Mouse (Mus musculus) limb, embryonic 12.5 days (tissue): Measurements from ENCODE around the gene Galnt13. TPM values are rescaled to one million over a fixed set of nuclear protein-coding genes. Genes with fewer than 3 reads are reported as not detected.

Source experiments
- ATAC-seq: fragments of 200-750 bp; cut with Nextera tagmentation; 2 replicates; pipeline ENCODE4 v1.8.0; 2017; ENCODE audit warnings: low read depth, moderate TSS enrichment; ENCODE audit not compliant: insufficient number of reproducible peaks, insufficient read depth, low FRiP score, low TSS enrichment
- H3K27ac ChIP-seq: fragments of 300-500 bp; sonication (generic); 2 replicates; pipeline ENCODE4 v1.5.1; 2016; ENCODE audit warnings: mild to moderate bottlenecking, moderate library complexity
- H3K27me3 ChIP-seq: fragments of 300-500 bp; sonication (generic); 2 replicates; pipeline ENCODE4 v1.6.1; 2016; ENCODE audit warnings: mild to moderate bottlenecking, moderate library complexity
- H3K36me3 ChIP-seq: fragments of 300-500 bp; sonication (generic); 2 replicates; pipeline ENCODE4 v1.6.1; 2016; ENCODE audit warnings: mild to moderate bottlenecking, moderate library complexity
- H3K4me1 ChIP-seq: fragments of 300-500 bp; sonication (generic); replicated peaks from 2 replicates; pipeline ENCODE4 v1.6.1; 2016
- H3K4me2 ChIP-seq: fragments of 300-500 bp; sonication (generic); 2 replicates; pipeline ENCODE4 v1.6.1; 2016; ENCODE audit warnings: mild to moderate bottlenecking, moderate library complexity
- H3K4me3 ChIP-seq: fragments of 300-500 bp; sonication (generic); replicated peaks from 2 replicates; pipeline ENCODE4 v1.5.1; 2016; ENCODE audit warnings: mild to moderate bottlenecking
- H3K9ac ChIP-seq: fragments of 300-500 bp; sonication (generic); replicated peaks from 2 replicates; pipeline ENCODE4 v1.6.1; 2016; ENCODE audit warnings: mild to moderate bottlenecking, moderate library complexity
- H3K9me3 ChIP-seq: fragments of 300-500 bp; sonication (generic); 2 replicates; pipeline ENCODE4 v1.6.1; 2016; ENCODE audit warnings: mild to moderate bottlenecking, moderate library complexity
- WGBS: fragments of 180-500 bp; shearing (Covaris S2); methylation state at CpG from one replicate; pipeline ENCODE4 v1.1.7; 2016; 5-methylcytosine and 5-hydroxymethylcytosine counted together
- polyA plus RNA-seq: library from polyadenylated mRNA; unstranded; fragments of >200 nt; fragmentation: Nextera tagmentation; extraction: Ambion mirVana; gene quantifications from 2 replicates; pipeline ENCODE4 v1.2.1, GENCODE M21; 2016

Gene Galnt13
- polyA plus RNA-seq, 1 experiment from 2014 or later = 0.93 TPM

DNA sequence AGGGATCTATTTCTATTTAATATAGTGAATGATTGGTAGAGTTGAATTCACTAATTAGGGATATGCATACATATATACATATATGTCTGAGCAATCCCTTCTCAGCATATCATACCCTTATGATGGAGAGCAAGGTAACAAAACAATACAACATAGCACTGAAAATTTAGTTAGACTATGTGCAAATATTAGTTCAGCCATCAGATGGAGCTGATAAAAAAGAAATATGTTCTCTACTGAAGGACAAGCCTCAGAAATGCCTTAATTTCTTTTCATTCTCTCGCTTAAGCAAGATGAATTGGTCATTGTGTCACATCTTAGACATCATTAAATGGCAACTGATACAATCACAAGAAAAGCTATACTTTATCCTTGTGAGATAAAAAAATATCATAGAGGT is 663.0 kb downstream of the Galnt13 start:
- WGBS = 80% methylated on average over 1 of the region's 1 CpGs

DNA sequence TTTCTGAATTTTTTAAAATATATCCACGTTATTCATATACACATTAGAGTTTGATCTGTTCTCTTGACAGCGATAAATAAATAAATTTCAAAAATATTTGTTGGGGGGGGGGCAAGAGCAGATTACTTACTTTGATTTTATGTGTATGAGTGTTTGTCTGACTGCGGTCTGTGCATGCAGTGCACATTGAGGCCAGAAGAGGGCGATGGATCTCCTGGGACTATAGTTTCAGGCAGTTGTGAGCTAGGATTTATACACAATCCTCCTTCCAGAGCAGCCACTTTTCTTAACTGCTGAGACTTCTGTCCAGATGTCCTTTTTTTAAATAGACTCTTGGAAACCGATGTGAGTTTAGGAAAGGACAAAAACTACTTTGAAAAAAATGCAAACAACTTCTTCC is 665.2 kb downstream of the Galnt13 start:
- 63% methylated on average over 5 of the region's 5 CpGs for WGBS
- no peak overlapping the region for H3K9ac ChIP-seq
- no peaks in the 10 kb centered on the region for H3K9me3 ChIP-seq
- no peak overlapping the region for H3K4me2 ChIP-seq
- no peaks in the 10 kb centered on the region for H3K36me3 ChIP-seq
- no peak for ATAC-seq
- H3K27ac ChIP-seq = no peak overlapping the region
- no peaks in the 10 kb centered on the region for H3K4me1 ChIP-seq
- no peaks in the 10 kb centered on the region for H3K27me3 ChIP-seq
- no peak overlapping the region for H3K4me3 ChIP-seq

More for the DNA sequence above, 663.0 kb downstream of the Galnt13 start:
- H3K4me2 ChIP-seq = no peak overlapping the region
- H3K27ac ChIP-seq = no peak overlapping the region
- no peaks in the 10 kb centered on the region for H3K4me1 ChIP-seq
- H3K27me3 ChIP-seq = no peaks in the 10 kb centered on the region
- no peak overlapping the region for H3K4me3 ChIP-seq
- H3K36me3 ChIP-seq = no peaks in the 10 kb centered on the region
- no peaks in the 10 kb centered on the region for H3K9me3 ChIP-seq
- no peak for ATAC-seq
- H3K9ac ChIP-seq = no peak overlapping the region

DNA sequence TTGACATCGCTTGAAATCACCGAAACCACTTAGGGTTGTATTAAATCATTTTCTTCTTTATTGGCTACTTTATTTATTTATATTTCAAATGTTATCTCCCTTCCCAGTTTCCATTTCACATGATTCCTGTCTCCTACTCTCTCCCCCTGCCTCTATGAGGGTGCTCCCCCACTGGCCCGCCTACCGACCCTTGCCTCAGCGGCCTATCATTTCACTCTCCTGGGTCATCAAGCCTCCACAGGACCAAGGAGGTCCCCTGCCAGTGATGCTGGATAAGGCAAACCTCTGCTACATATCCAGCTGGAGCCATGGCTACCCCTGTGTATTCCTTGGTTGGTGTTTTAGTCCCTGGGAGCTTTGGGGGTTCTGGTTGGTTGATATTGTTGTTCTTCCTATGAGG is 667.4 kb downstream of the Galnt13 start:
- Histone ChIP-seq H3K36me3 (no peaks in the 10 kb centered on the region), H3K27me3 (no peaks in the 10 kb centered on the region), H3K4me3 (no peak overlapping the region), H3K4me2 (no peak overlapping the region), H3K9ac (no peak overlapping the region), H3K9me3 (no peaks in the 10 kb centered on the region), H3K27ac (no peak overlapping the region), H3K4me1 (no peaks in the 10 kb centered on the region)
- WGBS = 91% methylated on average over 5 of the region's 5 CpGs
- no peak for ATAC-seq

DNA sequence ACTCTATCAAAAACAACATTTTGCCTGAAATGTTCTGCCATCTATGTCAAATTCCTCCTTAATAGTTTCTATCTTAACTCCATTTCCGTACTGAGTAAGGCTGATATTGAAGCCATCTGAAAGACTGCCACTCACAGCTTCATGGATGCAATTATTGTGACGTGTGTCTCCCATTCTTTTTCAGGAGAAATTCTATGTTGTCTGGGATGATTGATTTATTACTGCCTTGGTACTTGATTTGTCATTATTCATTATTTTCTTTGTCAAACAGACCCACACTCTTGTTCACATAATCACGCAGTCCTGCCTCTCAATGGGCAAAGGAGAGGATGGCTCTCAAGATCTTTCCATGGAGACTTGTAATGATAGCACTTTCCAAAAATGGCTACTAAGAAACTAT is 671.7 kb downstream of the Galnt13 start:
- H3K36me3 ChIP-seq = no peaks in the 10 kb centered on the region
- 75% methylated on average over 3 of the region's 3 CpGs for WGBS
- no peaks in the 10 kb centered on the region for H3K4me1 ChIP-seq
- ATAC-seq = no peak
- H3K27me3 ChIP-seq = no peaks in the 10 kb centered on the region
- no peak overlapping the region for H3K4me2 ChIP-seq
- H3K9me3 ChIP-seq = no peaks in the 10 kb centered on the region
- H3K27ac ChIP-seq = no peak overlapping the region
- no peak overlapping the region for H3K4me3 ChIP-seq
- H3K9ac ChIP-seq = no peak overlapping the region

DNA sequence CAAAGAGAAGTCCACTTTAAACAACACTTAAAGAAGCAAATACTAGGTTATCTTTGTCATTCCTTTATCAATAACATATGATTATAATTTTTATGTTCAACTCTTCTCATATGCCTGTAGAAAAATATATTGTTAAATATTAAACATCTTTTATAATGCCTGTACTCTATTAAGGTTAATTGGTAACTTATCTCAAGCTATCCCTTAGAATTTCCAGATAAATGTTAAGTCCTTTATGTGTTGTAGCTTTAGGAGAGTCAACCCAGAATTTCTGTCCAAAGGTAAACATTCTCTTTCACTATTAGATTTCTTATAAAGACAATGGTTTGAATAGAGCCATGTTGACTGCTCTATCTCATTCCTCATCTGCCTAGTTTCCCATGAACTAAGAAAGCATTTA is 717.0 kb downstream of the Galnt13 start:
- no peak overlapping the region for H3K27ac ChIP-seq
- H3K27me3 ChIP-seq = no peaks in the 10 kb centered on the region
- H3K4me3 ChIP-seq = no peak overlapping the region
- no peaks in the 10 kb centered on the region for H3K4me1 ChIP-seq
- H3K36me3 ChIP-seq = no peaks in the 10 kb centered on the region
- H3K9me3 ChIP-seq = no peaks in the 10 kb centered on the region
- H3K9ac ChIP-seq = no peak overlapping the region
- H3K4me2 ChIP-seq = no peak overlapping the region
- no peak for ATAC-seq

DNA sequence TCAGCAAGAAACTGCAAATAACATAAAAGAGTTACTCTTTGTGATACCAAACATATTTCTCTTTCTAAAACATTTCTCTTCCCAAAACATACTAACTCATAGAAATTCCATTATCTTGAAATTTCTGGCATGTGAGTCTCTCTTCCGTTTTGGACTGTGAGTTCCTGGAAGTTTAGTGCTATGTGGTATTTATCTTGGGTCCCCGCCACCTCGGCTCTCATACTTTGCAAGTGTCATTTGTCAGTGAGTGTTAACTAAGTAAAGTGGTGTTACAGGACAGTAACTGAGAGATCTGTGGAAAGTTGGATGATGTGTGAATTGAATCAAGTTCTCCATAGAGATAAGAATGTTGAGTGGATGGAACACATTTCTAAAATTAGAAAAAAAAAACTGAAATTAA is 728.7 kb downstream of the Galnt13 start:
- no peaks in the 10 kb centered on the region for H3K27me3 ChIP-seq
- no peaks in the 10 kb centered on the region for H3K9me3 ChIP-seq
- no peaks in the 10 kb centered on the region for H3K4me1 ChIP-seq
- no peak overlapping the region for H3K4me2 ChIP-seq
- WGBS = 73% methylated on average over 3 of the region's 3 CpGs
- ATAC-seq = no peak
- H3K27ac ChIP-seq = no peak overlapping the region
- no peak overlapping the region for H3K9ac ChIP-seq
- no peak overlapping the region for H3K4me3 ChIP-seq
- no peaks in the 10 kb centered on the region for H3K36me3 ChIP-seq
